Mouse (Mus musculus): ENCODE data around the gene Matn1. TPM values are rescaled to one million over a fixed set of nuclear protein-coding genes. Genes with fewer than 3 reads are reported as not detected.

The Matn1 gene
- polyA plus RNA-seq (2012; ENCODE audit: insufficient read depth, insufficient read length, missing spikeins), result not detected in 2 replicates

GRCm38 (mm10) chr4:130944112-130944511, at the start of gene Matn1:
Matn1 (plus strand) TSS chr4:130944385.
- H3K27ac ChIP-seq (replicated peaks; ENCODE audit: low read depth, low read length), result no peak within 1 kb of the TSS
- H3K4me1 ChIP-seq (ENCODE audit: control insufficient read depth, insufficient read depth, insufficient read length, low read length), result no peaks in the 10 kb centered on the region
- H3K4me3 ChIP-seq (ENCODE audit: insufficient read depth, low read depth, low read length), result no peak within 1 kb of the TSS

- no peak overlapping the region for H3K27ac ChIP-seq (replicated peaks; ENCODE audit: low read depth, low read length)
- no peaks in the 10 kb centered on the region for H3K4me1 ChIP-seq (ENCODE audit: control insufficient read depth, insufficient read depth, insufficient read length, low read length)
- H3K4me3 ChIP-seq (ENCODE audit: insufficient read depth, low read depth, low read length), result no peak overlapping the region
Measured at GRCm38 (mm10) chr4:130895701-130896100, 48.5 kb upstream of the Matn1 start.

- no peaks in the 10 kb centered on the region for H3K4me1 ChIP-seq (ENCODE audit: control insufficient read depth, insufficient read depth, insufficient read length, low read length)
- no peak overlapping the region for H3K4me3 ChIP-seq (ENCODE audit: insufficient read depth, low read depth, low read length)
- no peak overlapping the region for H3K27ac ChIP-seq (replicated peaks; ENCODE audit: low read depth, low read length)
Measured at GRCm38 (mm10) chr4:130896372-130896771, 47.8 kb upstream of the Matn1 start.

GRCm38 (mm10) chr4:130899383-130899781, 44.8 kb upstream of the Matn1 start:
- Histone ChIP-seq H3K27ac (replicated peaks; ENCODE audit: low read depth, low read length) (no peak overlapping the region), H3K4me1 (ENCODE audit: control insufficient read depth, insufficient read depth, insufficient read length, low read length) (no peaks in the 10 kb centered on the region), H3K4me3 (ENCODE audit: insufficient read depth, low read depth, low read length) (no peak overlapping the region)

GRCm38 (mm10) chr4:130899782-130900427, 44.3 kb upstream of the Matn1 start:
- Histone ChIP-seq H3K4me1 (ENCODE audit: control insufficient read depth, insufficient read depth, insufficient read length, low read length) (no peaks in the 10 kb centered on the region), H3K27ac (replicated peaks; ENCODE audit: low read depth, low read length) (no peak overlapping the region), H3K4me3 (ENCODE audit: insufficient read depth, low read depth, low read length) (no peak overlapping the region)

GRCm38 (mm10) chr4:130900746-130901145, 43.4 kb upstream of the Matn1 start:
- no peaks in the 10 kb centered on the region for H3K4me1 ChIP-seq (ENCODE audit: control insufficient read depth, insufficient read depth, insufficient read length, low read length)
- H3K4me3 ChIP-seq (ENCODE audit: insufficient read depth, low read depth, low read length), result no peak overlapping the region
- no peak overlapping the region for H3K27ac ChIP-seq (replicated peaks; ENCODE audit: low read depth, low read length)

GRCm38 (mm10) chr4:130902289-130902781, 41.9 kb upstream of the Matn1 start:
- H3K4me3 ChIP-seq (ENCODE audit: insufficient read depth, low read depth, low read length), result no peak overlapping the region
- H3K27ac ChIP-seq (replicated peaks; ENCODE audit: low read depth, low read length), result 0 out of 2 replicates have a peak overlapping the region, but pooled peaks have one; percentile 18
- 0 out of 2 replicates have a peak, but pooled peaks cover 2% of the 10 kb centered on the region for H3K4me1 ChIP-seq (ENCODE audit: control insufficient read depth, insufficient read depth, insufficient read length, low read length)

GRCm38 (mm10) chr4:130905025-130905424, 39.2 kb upstream of the Matn1 start:
- no peak overlapping the region for H3K4me3 ChIP-seq (ENCODE audit: insufficient read depth, low read depth, low read length)
- H3K4me1 ChIP-seq (ENCODE audit: control insufficient read depth, insufficient read depth, insufficient read length, low read length), result 0 out of 2 replicates have a peak, but pooled peaks cover 2% of the 10 kb centered on the region
- no peak overlapping the region for H3K27ac ChIP-seq (replicated peaks; ENCODE audit: low read depth, low read length)

- H3K4me1 ChIP-seq (ENCODE audit: control insufficient read depth, insufficient read depth, insufficient read length, low read length), result 0 out of 2 replicates have a peak, but pooled peaks cover 2% of the 10 kb centered on the region
- H3K4me3 ChIP-seq (ENCODE audit: insufficient read depth, low read depth, low read length), result no peak overlapping the region
- no peak overlapping the region for H3K27ac ChIP-seq (replicated peaks; ENCODE audit: low read depth, low read length)
Measured at GRCm38 (mm10) chr4:130905882-130906281, 38.3 kb upstream of the Matn1 start.

- Histone ChIP-seq H3K27ac (replicated peaks; ENCODE audit: low read depth, low read length) (no peak overlapping the region), H3K4me1 (ENCODE audit: control insufficient read depth, insufficient read depth, insufficient read length, low read length) (0 out of 2 replicates have a peak, but pooled peaks cover 2% of the 10 kb centered on the region), H3K4me3 (ENCODE audit: insufficient read depth, low read depth, low read length) (no peak overlapping the region)
Measured at GRCm38 (mm10) chr4:130906296-130906695, 37.9 kb upstream of the Matn1 start.

- Histone ChIP-seq H3K4me3 (ENCODE audit: insufficient read depth, low read depth, low read length) (no peak overlapping the region), H3K27ac (replicated peaks; ENCODE audit: low read depth, low read length) (no peak overlapping the region), H3K4me1 (ENCODE audit: control insufficient read depth, insufficient read depth, insufficient read length, low read length) (0 out of 2 replicates have a peak, but pooled peaks cover 2% of the 10 kb centered on the region)
Measured at GRCm38 (mm10) chr4:130907200-130908069, 36.8 kb upstream of the Matn1 start.

GRCm38 (mm10) chr4:130908133-130908532, 36.1 kb upstream of the Matn1 start:
- Histone ChIP-seq H3K4me1 (ENCODE audit: control insufficient read depth, insufficient read depth, insufficient read length, low read length) (0 out of 2 replicates have a peak, but pooled peaks cover 2% of the 10 kb centered on the region), H3K4me3 (ENCODE audit: insufficient read depth, low read depth, low read length) (no peak overlapping the region)

GRCm38 (mm10) chr4:130909167-130909874, 34.9 kb upstream of the Matn1 start:
- Histone ChIP-seq H3K27ac (replicated peaks; ENCODE audit: low read depth, low read length) (no peak overlapping the region), H3K4me3 (ENCODE audit: insufficient read depth, low read depth, low read length) (no peak overlapping the region), H3K4me1 (ENCODE audit: control insufficient read depth, insufficient read depth, insufficient read length, low read length) (0 out of 2 replicates have a peak, but pooled peaks cover 2% of the 10 kb centered on the region)

More at GRCm38 (mm10) chr4:130908133-130908532, 36.1 kb upstream of the Matn1 start:
- no peak overlapping the region for H3K27ac ChIP-seq (replicated peaks; ENCODE audit: low read depth, low read length)

- Histone ChIP-seq H3K4me1 (ENCODE audit: control insufficient read depth, insufficient read depth, insufficient read length, low read length) (0 out of 2 replicates have a peak, but pooled peaks cover 2% of the 10 kb centered on the region), H3K4me3 (ENCODE audit: insufficient read depth, low read depth, low read length) (no peak overlapping the region), H3K27ac (replicated peaks; ENCODE audit: low read depth, low read length) (no peak overlapping the region)
Measured at GRCm38 (mm10) chr4:130910666-130911065, 33.5 kb upstream of the Matn1 start.

GRCm38 (mm10) chr4:130912626-130913025, 31.6 kb upstream of the Matn1 start:
- H3K27ac ChIP-seq (replicated peaks; ENCODE audit: low read depth, low read length), result no peak overlapping the region
- H3K4me1 ChIP-seq (ENCODE audit: control insufficient read depth, insufficient read depth, insufficient read length, low read length), result no peaks in the 10 kb centered on the region
- no peak overlapping the region for H3K4me3 ChIP-seq (ENCODE audit: insufficient read depth, low read depth, low read length)

All from brown adipose tissue, adult 24 weeks (tissue).